Mouse (Mus musculus): ENCODE results near the gene Gm3854.
"Not testable (repeated sequence)": the region's sequence is repeated elsewhere in the genome, so short reads cannot be mapped to it uniquely, and the experiment has no call there.

GRCm38 (mm10) chr7:6368146-6368545 is 24.6 kb downstream of the Gm3854 start:
- TF ChIP-seq CTCF (IDR thresholded peaks at IDR 0.05; ENCODE audit: extremely low read depth, insufficient read length, insufficient replicate concordance, low read depth, low read length); POLR2A (IDR thresholded peaks at IDR 0.05; ENCODE audit: low read depth, low read length): not testable (repeated sequence)

All from small intestine, adult 2 months (tissue).